Mouse (Mus musculus) limb, embryonic 15.5 days (tissue): Measurements from ENCODE around the gene Acvr2a. TPM values are rescaled to one million over a fixed set of nuclear protein-coding genes. Genes with fewer than 3 reads are reported as not detected.
"Not testable (repeated sequence)": the region's sequence is repeated elsewhere in the genome, so short reads cannot be mapped to it uniquely, and the experiment has no call there.

Source experiments
- ATAC-seq: fragments of 200-750 bp; cut with Nextera tagmentation; 2 replicates; pipeline ENCODE4 v1.8.0; 2017; ENCODE audit warnings: low read depth, moderate TSS enrichment; ENCODE audit not compliant: insufficient number of reproducible peaks, low FRiP score, low TSS enrichment
- H3K27ac ChIP-seq: fragments of 300-500 bp; sonication (generic); 2 replicates; pipeline ENCODE4 v1.5.1; 2015; ENCODE audit warnings: moderate library complexity, mild to moderate bottlenecking, inconsistent platforms
- H3K27me3 ChIP-seq: fragments of 300-500 bp; sonication (generic); 2 replicates; pipeline ENCODE4 v1.6.1; 2015; ENCODE audit warnings: inconsistent platforms
- H3K36me3 ChIP-seq: fragments of 300-500 bp; sonication (generic); 2 replicates; pipeline ENCODE4 v1.6.1; 2015; ENCODE audit warnings: inconsistent platforms
- H3K4me1 ChIP-seq: fragments of 300-500 bp; sonication (generic); 2 replicates; pipeline ENCODE4 v1.6.1; 2015; ENCODE audit warnings: inconsistent platforms
- H3K4me2 ChIP-seq: fragments of 300-500 bp; sonication (generic); 2 replicates; pipeline ENCODE4 v1.6.1; 2015; ENCODE audit warnings: mild to moderate bottlenecking, inconsistent platforms
- H3K4me3 ChIP-seq: fragments of 300-500 bp; sonication (generic); 2 replicates; pipeline ENCODE4 v1.5.1; 2015; ENCODE audit warnings: mild to moderate bottlenecking, inconsistent platforms
- H3K9ac ChIP-seq: fragments of 300-500 bp; sonication (generic); 2 replicates; pipeline ENCODE4 v1.6.1; 2015; ENCODE audit warnings: inconsistent platforms
- H3K9me3 ChIP-seq: fragments of 300-500 bp; sonication (generic); 2 replicates; pipeline ENCODE4 v1.6.1; 2016; ENCODE audit warnings: inconsistent platforms
- WGBS: fragments of 180-500 bp; shearing (Covaris S2); methylation state at CpG from one replicate; pipeline ENCODE4 v1.1.7; 2015; 5-methylcytosine and 5-hydroxymethylcytosine counted together
- polyA plus RNA-seq: library from polyadenylated mRNA; unstranded; fragments of >200 nt; fragmentation: Nextera tagmentation; extraction: Ambion mirVana; gene quantifications from 2 replicates; pipeline ENCODE4 v1.2.1, GENCODE M21; 2015

The Acvr2a gene
- polyA plus RNA-seq, 1 experiment from 2014 or later: 19.5 TPM

GRCm38 (mm10) chr2:48825878-48826277, 12.0 kb downstream of the Acvr2a start:
- Histone ChIP-seq H3K9me3 (no peaks in the 10 kb centered on the region), H3K4me1 (no peaks in the 10 kb centered on the region), H3K9ac (no peak overlapping the region), H3K27me3 (no peaks in the 10 kb centered on the region), H3K36me3 (no peaks in the 10 kb centered on the region), H3K27ac (no peak overlapping the region), H3K4me2 (no peak overlapping the region), H3K4me3 (no peak overlapping the region)
- no peak for ATAC-seq
- WGBS: 92% methylated on average over 2 of the region's 2 CpGs

GRCm38 (mm10) chr2:48826380-48826779, 12.5 kb downstream of the Acvr2a start:
- Histone ChIP-seq H3K27ac (no peak overlapping the region), H3K4me1 (no peaks in the 10 kb centered on the region), H3K4me3 (no peak overlapping the region), H3K9me3 (no peaks in the 10 kb centered on the region), H3K27me3 (no peaks in the 10 kb centered on the region), H3K36me3 (no peaks in the 10 kb centered on the region), H3K9ac (no peak overlapping the region), H3K4me2 (no peak overlapping the region)
- no peak for ATAC-seq

GRCm38 (mm10) chr2:48830492-48830891, 16.6 kb downstream of the Acvr2a start:
- no peak for ATAC-seq
- 80% methylated on average over 2 of the region's 2 CpGs for WGBS

GRCm38 (mm10) chr2:48832305-48832704, 18.4 kb downstream of the Acvr2a start:
- H3K4me1 ChIP-seq: no peaks in the 10 kb centered on the region
- ATAC-seq: no peak
- H3K9me3 ChIP-seq: no peaks in the 10 kb centered on the region
- no peaks in the 10 kb centered on the region for H3K36me3 ChIP-seq
- 64% methylated on average over 5 of the region's 5 CpGs for WGBS
- H3K27ac ChIP-seq: peak overlapping the region; percentile 2; the same call in 1 of the 2 replicates
- no peak overlapping the region for H3K4me3 ChIP-seq
- H3K27me3 ChIP-seq: no peaks in the 10 kb centered on the region
- H3K9ac ChIP-seq: no peak overlapping the region
- no peak overlapping the region for H3K4me2 ChIP-seq

More at GRCm38 (mm10) chr2:48830492-48830891, 16.6 kb downstream of the Acvr2a start:
- H3K27me3 ChIP-seq: no peaks in the 10 kb centered on the region
- H3K9ac ChIP-seq: no peak overlapping the region
- H3K4me3 ChIP-seq: no peak overlapping the region
- no peaks in the 10 kb centered on the region for H3K4me1 ChIP-seq
- no peak overlapping the region for H3K4me2 ChIP-seq
- H3K9me3 ChIP-seq: no peaks in the 10 kb centered on the region
- H3K36me3 ChIP-seq: no peaks in the 10 kb centered on the region
- no peak overlapping the region for H3K27ac ChIP-seq

GRCm38 (mm10) chr2:48833884-48834450, 20.1 kb downstream of the Acvr2a start:
- Histone ChIP-seq H3K27ac (no peak overlapping the region), H3K9ac (no peak overlapping the region), H3K36me3 (no peaks in the 10 kb centered on the region), H3K27me3 (no peaks in the 10 kb centered on the region), H3K4me1 (no peaks in the 10 kb centered on the region), H3K4me3 (no peak overlapping the region), H3K9me3 (no peaks in the 10 kb centered on the region), H3K4me2 (no peak overlapping the region)
- 57% methylated on average over 3 of the region's 3 CpGs for WGBS
- ATAC-seq: no peak

GRCm38 (mm10) chr2:48841611-48842470, 27.9 kb downstream of the Acvr2a start:
- Histone ChIP-seq H3K9me3 (no peaks in the 10 kb centered on the region), H3K4me1 (no peaks in the 10 kb centered on the region), H3K4me3 (no peak overlapping the region), H3K27me3 (no peaks in the 10 kb centered on the region), H3K4me2 (no peak overlapping the region), H3K27ac (no peak overlapping the region), H3K9ac (no peak overlapping the region), H3K36me3 (no peaks in the 10 kb centered on the region)
- WGBS: 89% methylated on average over 3 of the region's 3 CpGs
- ATAC-seq: no peak

- H3K27ac ChIP-seq: no peak overlapping the region
- H3K36me3 ChIP-seq: no peaks in the 10 kb centered on the region
- H3K9ac ChIP-seq: no peak overlapping the region
- no peaks in the 10 kb centered on the region for H3K9me3 ChIP-seq
- 0 out of 2 replicates have a peak, but pooled peaks cover 3% of the 10 kb centered on the region for H3K4me1 ChIP-seq
- H3K27me3 ChIP-seq: no peaks in the 10 kb centered on the region
- no peak overlapping the region for H3K4me3 ChIP-seq
- WGBS: 71% methylated on average over 2 of the region's 2 CpGs
- no peak overlapping the region for H3K4me2 ChIP-seq
- ATAC-seq: no peak
Measured at GRCm38 (mm10) chr2:48846689-48847398, 32.9 kb downstream of the Acvr2a start.

- not testable (repeated sequence) for H3K27me3 ChIP-seq, ATAC-seq, H3K36me3 ChIP-seq, H3K27ac ChIP-seq, H3K9me3 ChIP-seq, H3K4me2 ChIP-seq, H3K4me1 ChIP-seq, H3K4me3 ChIP-seq, H3K9ac ChIP-seq
- 89% methylated on average over 6 of the region's 6 CpGs for WGBS
Measured at GRCm38 (mm10) chr2:48865596-48865995, 51.7 kb downstream of the Acvr2a start.

- Histone ChIP-seq H3K9me3 (no peaks in the 10 kb centered on the region), H3K27ac (no peak overlapping the region), H3K4me1 (no peaks in the 10 kb centered on the region), H3K9ac (no peak overlapping the region), H3K4me3 (no peak overlapping the region), H3K4me2 (no peak overlapping the region), H3K36me3 (no peaks in the 10 kb centered on the region), H3K27me3 (no peaks in the 10 kb centered on the region)
- no peak for ATAC-seq
- 69% methylated on average over 5 of the region's 5 CpGs for WGBS
Measured at GRCm38 (mm10) chr2:48868199-48868913, 54.4 kb downstream of the Acvr2a start.

- Histone ChIP-seq H3K9ac (no peak overlapping the region), H3K9me3 (no peaks in the 10 kb centered on the region), H3K27me3 (no peaks in the 10 kb centered on the region), H3K4me3 (no peak overlapping the region), H3K27ac (no peak overlapping the region), H3K4me1 (peaks cover 2% of the 10 kb centered on the region; the same call in 1 of the 2 replicates), H3K36me3 (no peaks in the 10 kb centered on the region), H3K4me2 (no peak overlapping the region)
- ATAC-seq: no peak
Measured at GRCm38 (mm10) chr2:48885945-48886344, 72.0 kb downstream of the Acvr2a start.

GRCm38 (mm10) chr2:48895186-48895585, 81.3 kb downstream of the Acvr2a start:
- WGBS: 91% methylated on average over 3 of the region's 3 CpGs
- H3K36me3 ChIP-seq: peaks cover 26% of the 10 kb centered on the region
- no peaks in the 10 kb centered on the region for H3K27me3 ChIP-seq
- H3K4me1 ChIP-seq: no peaks in the 10 kb centered on the region
- no peak overlapping the region for H3K4me3 ChIP-seq
- no peaks in the 10 kb centered on the region for H3K9me3 ChIP-seq
- no peak for ATAC-seq
- H3K9ac ChIP-seq: no peak overlapping the region
- no peak overlapping the region for H3K27ac ChIP-seq
- H3K4me2 ChIP-seq: no peak overlapping the region
